9 mouse cellular contexts compared by ENCODE assay signal in the genomic region with DNA sequence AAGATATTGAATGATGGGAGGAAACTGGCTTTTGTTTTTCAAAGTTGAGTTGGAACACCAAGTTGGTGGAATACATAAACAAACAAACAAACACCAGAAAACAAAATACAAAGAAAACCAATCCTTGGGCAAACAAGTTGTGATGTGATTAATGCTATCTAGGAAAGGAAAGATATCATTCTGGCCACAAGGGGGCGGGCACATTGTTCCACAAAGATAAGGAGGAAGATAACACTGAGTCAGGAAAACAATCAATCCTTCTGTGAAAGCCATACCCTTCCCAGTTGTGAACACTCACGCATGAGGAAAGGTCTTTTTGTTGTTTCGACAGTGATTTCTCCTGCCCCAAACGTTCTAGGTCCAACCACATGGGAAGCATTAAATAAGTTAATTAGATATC. TPM values are rescaled to one million over a fixed set of nuclear protein-coding genes. Genes with fewer than 3 reads are reported as not detected.
A peak's percentile ranks its signal among the peaks of the same experiment; 100 is the strongest.
DNase-seq lines count a peak whose midpoint lies in the region; ATAC-seq and TF ChIP-seq lines count a peak whose summit lies in the region.
"Had no signal": no experiment of that assay in that cellular context is flagged by ENCODE, and none has a peak within 500 bp of the region (broad histone marks: within the 10 kb centered on the region; RNA-seq: fewer than 3 reads in every experiment).

No protein-coding gene starts in this region.

- H3K27ac ChIP-seq in hindbrain, embryonic 11.5 days (ENCODE audit: low read depth, low read length): no peak overlapping the region
- H3K27ac ChIP-seq in hindbrain, embryonic 12.5 days: no peak overlapping the region
- no peak overlapping the region for H3K27ac ChIP-seq in CH12.LX (ENCODE audit: insufficient read depth, low read depth)
- no peak overlapping the region for H3K27ac ChIP-seq in neural tube, embryonic 14.5 days (ENCODE audit: low read depth, low read length)

- H3K4me1 ChIP-seq in hindbrain, embryonic 11.5 days (replicated peaks; ENCODE audit: control insufficient read depth, insufficient read depth, low read length): no peaks in the 10 kb centered on the region
- no peaks in the 10 kb centered on the region for H3K4me1 ChIP-seq in hindbrain, embryonic 12.5 days
- peaks cover 0 to 4% of the 10 kb centered on the region in 2 experiments; a peak in 1 of 4 replicates for H3K4me1 ChIP-seq in CH12.LX (ENCODE audit: control insufficient read depth in 1 of 2, insufficient read depth in 2 of 2)
- no peaks in the 10 kb centered on the region for H3K4me1 ChIP-seq in neural tube, embryonic 14.5 days (ENCODE audit: control insufficient read depth, insufficient read depth, low read length)

- H3K9me3 ChIP-seq in hindbrain, embryonic 11.5 days (ENCODE audit: control insufficient read depth, low read length): no peaks in the 10 kb centered on the region
- no peaks in the 10 kb centered on the region for H3K9me3 ChIP-seq in hindbrain, embryonic 12.5 days (replicated peaks)
- H3K9me3 ChIP-seq in CH12.LX (replicated peaks; ENCODE audit: low read length): no peaks in the 10 kb centered on the region
- H3K9me3 ChIP-seq in neural tube, embryonic 14.5 days (ENCODE audit: control insufficient read depth, low read length): no peaks in the 10 kb centered on the region

- no peak for TF ChIP-seq POLR2A in CH12.LX (IDR thresholded peaks at IDR 0.05; ENCODE audit: low read depth, low read length)

- no peak for ATAC-seq in hindbrain, embryonic 11.5 days (ENCODE audit: low FRiP score)
- ATAC-seq in hindbrain, embryonic 12.5 days (ENCODE audit: low FRiP score): no peak
- ATAC-seq in neural tube, embryonic 14.5 days (ENCODE audit: low read depth): peak; percentile 66

- TF ChIP-seq RAD21 in CH12.LX (IDR thresholded peaks at IDR 0.05; ENCODE audit: low read depth, low read length): peak; percentile 61

- dilution Hi-C loops in CH12.LX (cut with MboI; ENCODE audit: extremely low pct_ligation_motif_present, extremely low pct_unique_long_range_greater_than_20kb, low sequenced_read_pairs): no loop called here

- no peaks in the 10 kb centered on the region for H3K36me3 ChIP-seq in hindbrain, embryonic 11.5 days (ENCODE audit: control insufficient read depth, insufficient read depth, low read length)
- H3K36me3 ChIP-seq in hindbrain, embryonic 12.5 days: no peaks in the 10 kb centered on the region
- no peaks in the 10 kb centered on the region for H3K36me3 ChIP-seq in CH12.LX (replicated peaks in 1 of 2; ENCODE audit: control insufficient read depth in 1 of 2, insufficient read depth in 1 of 2, low read length in 1 of 2)
- no peaks in the 10 kb centered on the region for H3K36me3 ChIP-seq in neural tube, embryonic 14.5 days (ENCODE audit: control insufficient read depth, insufficient read depth, low read length)

- no peak overlapping the region for H3K4me3 ChIP-seq in hindbrain, embryonic 11.5 days (ENCODE audit: low read depth, low read length)
- no peak overlapping the region for H3K4me3 ChIP-seq in hindbrain, embryonic 12.5 days
- H3K4me3 ChIP-seq in CH12.LX (replicated peaks in 1 of 3; ENCODE audit: low read depth in 2 of 3, low read length in 2 of 3, poor library complexity in 1 of 3): no peak overlapping the region
- no peak overlapping the region for H3K4me3 ChIP-seq in neural tube, embryonic 14.5 days (ENCODE audit: low read depth, low read length)

- no peaks in the 10 kb centered on the region for H3K79me2 ChIP-seq in CH12.LX (replicated peaks; ENCODE audit: control insufficient read depth, extremely low read depth, insufficient read depth, poor library complexity, severe bottlenecking)

- WGBS in hindbrain, embryonic 11.5 days: 9% methylated on average over 4 of the region's 4 CpGs
- WGBS in hindbrain, embryonic 12.5 days: 12% methylated on average over 4 of the region's 4 CpGs
- 18% methylated on average over 4 of the region's 4 CpGs for WGBS in neural tube, embryonic 14.5 days

- H3K27me3 ChIP-seq in hindbrain, embryonic 11.5 days (ENCODE audit: control insufficient read depth, insufficient read depth, low read length): peaks cover 45% of the 10 kb centered on the region
- H3K27me3 ChIP-seq in hindbrain, embryonic 12.5 days: peaks cover 49% of the 10 kb centered on the region
- no peaks in the 10 kb centered on the region for H3K27me3 ChIP-seq in CH12.LX (replicated peaks)
- peaks cover 40% of the 10 kb centered on the region for H3K27me3 ChIP-seq in neural tube, embryonic 14.5 days (ENCODE audit: control insufficient read depth, insufficient read depth, low read length)

- peak; percentile 80 for DNase-seq in hindbrain, embryonic 11.5 days (ENCODE audit: low spot score)
- DNase-seq in CH12.LX (ENCODE audit: extremely low read depth): peak; percentile 55
- DNase-seq in adrenal gland, postnatal 36 days: peak; percentile 24 to 38
- peak; percentile 27 to 78 for DNase-seq in kidney, postnatal 36 days
- no peak for DNase-seq in heart, adult 8-10 months (ENCODE audit: low spot score)
- DNase-seq in testis, postnatal 14 days (ENCODE audit: low spot score): no peak

- in situ Hi-C loops in CH12.LX (cut with MboI; ENCODE audit: low pct_ligation_motif_present, low pct_unique_long_range_greater_than_20kb, low sequenced_read_pairs): loop anchor here (25.0 kb wide), 1 partner anchor 283 kb away; no protein-coding TSS in a partner anchor

- no peak for TF ChIP-seq EP300 in CH12.LX (IDR thresholded peaks at IDR 0.05; ENCODE audit: low read length)

- H3K4me2 ChIP-seq in hindbrain, embryonic 11.5 days (replicated peaks; ENCODE audit: low read depth, low read length): no peak overlapping the region
- H3K4me2 ChIP-seq in hindbrain, embryonic 12.5 days (replicated peaks): no peak overlapping the region
- H3K4me2 ChIP-seq in CH12.LX (ENCODE audit: insufficient read depth, low read depth, poor library complexity, severe bottlenecking): no peak overlapping the region
- H3K4me2 ChIP-seq in neural tube, embryonic 14.5 days (ENCODE audit: low read depth, low read length): no peak overlapping the region

- peak; percentile 56 to 77; a peak in 3 of 4 replicates for TF ChIP-seq CTCF in CH12.LX (conservative IDR thresholded peaks at IDR 0.05 in 1 of 2, IDR thresholded peaks at IDR 0.05 in 1 of 2; ENCODE audit: low read depth in 2 of 2, low read length in 2 of 2)

- no peak overlapping the region for H3K9ac ChIP-seq in hindbrain, embryonic 11.5 days (ENCODE audit: low read depth, low read length)
- no peak overlapping the region for H3K9ac ChIP-seq in hindbrain, embryonic 12.5 days
- no peak overlapping the region for H3K9ac ChIP-seq in CH12.LX (ENCODE audit: insufficient read depth, low read depth)
- no peak overlapping the region for H3K9ac ChIP-seq in neural tube, embryonic 14.5 days (replicated peaks; ENCODE audit: low read depth, low read length)

TF ChIP-seq in CH12.LX, 34 proteins besides CTCF, POLR2A, EP300 and RAD21:
- TF ChIP-seq HCFC1 (IDR thresholded peaks at IDR 0.05; ENCODE audit: low read depth, low read length) (no peak), CHD2 (IDR thresholded peaks at IDR 0.05; ENCODE audit: low read length) (no peak), BHLHE40 (IDR thresholded peaks at IDR 0.05; ENCODE audit: low read depth, low read length) (no peak), SMC3 (IDR thresholded peaks at IDR 0.05; ENCODE audit: low read depth, low read length) (peak; percentile 78), RCOR1 (conservative IDR thresholded peaks at IDR 0.05; ENCODE audit: low read depth, low read length) (no peak), ZC3H11A (IDR thresholded peaks at IDR 0.05; ENCODE audit: low read depth, low read length) (peak; percentile 25; the same call in 1 of the 2 replicates), PAX5 (IDR thresholded peaks at IDR 0.05; ENCODE audit: low read length) (no peak), IRF4 (IDR thresholded peaks at IDR 0.05; ENCODE audit: low read depth, low read length) (no peak), JUND (conservative IDR thresholded peaks at IDR 0.05; ENCODE audit: low read depth, low read length) (peak; percentile 28; the same call in 1 of the 2 replicates), MAFK (IDR thresholded peaks at IDR 0.05; ENCODE audit: insufficient replicate concordance, low read length) (peak; percentile 64; the same call in 1 of the 2 replicates), JUN (IDR thresholded peaks at IDR 0.05; ENCODE audit: insufficient read depth, low read depth, low read length) (no peak), USF2 (conservative IDR thresholded peaks at IDR 0.05; ENCODE audit: low read depth, low read length) (no peak)

RNA-seq across cellular contexts. Expression of gene Pax1, which starts 17.2 kb away (rescaled TPM):
- polyA plus RNA-seq in hindbrain, embryonic 11.5 days (2014; fragmentation: Nextera tagmentation; extraction: Ambion mirVana): 1.9 and 2.5 TPM in 2 replicates
- 4.7 and 7.3 TPM in 2 replicates for polyA plus RNA-seq in hindbrain, embryonic 12.5 days (2016; fragmentation: Nextera tagmentation; extraction: Ambion mirVana)
- total RNA-seq in CH12.LX (2012; rRNA removed) (not detected in 2 replicates), CH12.LX (2014; rRNA removed) (not detected in 2 replicates)
- polyA plus RNA-seq in CH12.LX (2012; ENCODE audit: insufficient read length, low read depth): not detected in 2 replicates
- total RNA-seq in adrenal gland, postnatal 36 days (2021): not detected
- polyA plus RNA-seq in neural tube, embryonic 14.5 days (2014; fragmentation: Nextera tagmentation; extraction: Ambion mirVana): 0.09 and 0.22 TPM in 2 replicates
- total RNA-seq in heart, adult 8-10 months (2022): not detected
- polyA plus RNA-seq: heart, embryonic 14.5 days had no signal

Comparison
In these comparisons a context has a peak if more than half of its experiments do, and no peak if none do; other contexts are left out.
1. DNase-seq: peak in hindbrain, embryonic 11.5 days (single experiment), CH12.LX (single experiment), adrenal gland, postnatal 36 days (2 of 2) and kidney, postnatal 36 days (2 of 2); none in heart, adult 8-10 months (single experiment) and testis, postnatal 14 days (single experiment).